Mouse (Mus musculus) MEL (cell line): Measurements from ENCODE around the gene Tgm1. TPM values are rescaled to one million over a fixed set of nuclear protein-coding genes. Genes with fewer than 3 reads are reported as not detected.

ENCODE experiments used
- DNase-seq: peaks from one replicate; pipeline ENCODE4 v3.0.0; 2011; ENCODE audit warnings: low read depth, low spot score
- H3K27ac ChIP-seq: 2 replicates; pipeline ENCODE4 v1.5.1; 2012; ENCODE audit warnings: low read depth, mild to moderate bottlenecking, control low read depth, low read length, moderate library complexity; ENCODE audit not compliant: control insufficient read depth
- H3K27me3 ChIP-seq, 2 experiments: fragments of 150-350 bp in 1 of 2; sonication (generic) in 1 of 2; 2 replicates each; pipeline ENCODE4 v1.6.1; 2012; ENCODE audit warnings: low read length in 2 of 2, mild to moderate bottlenecking in 2 of 2, improper control_type of control experiment in 1 of 2, moderate library complexity in 1 of 2; ENCODE audit not compliant: insufficient read depth in 2 of 2, control insufficient read depth in 1 of 2
- H3K36me3 ChIP-seq, 2 experiments: 2 replicates each; pipeline ENCODE4 v1.6.1; 2012 to 2014; ENCODE audit warnings: low read length in 2 of 2, improper control_type of control experiment in 1 of 2, inconsistent platforms in 1 of 2, mild to moderate bottlenecking in 1 of 2; ENCODE audit not compliant: insufficient read depth in 2 of 2, control insufficient read depth in 1 of 2
- H3K4me1 ChIP-seq, 2 experiments: fragments of 150-350 bp in 1 of 2; sonication (generic) in 1 of 2; 2 replicates each; pipeline ENCODE4 v1.6.1; 2012; ENCODE audit warnings: low read length in 2 of 2, improper control_type of control experiment in 1 of 2, mild to moderate bottlenecking in 1 of 2; ENCODE audit not compliant: insufficient read depth in 2 of 2, control insufficient read depth in 1 of 2
- H3K4me3 ChIP-seq, 2 experiments: fragments of 150-350 bp in 1 of 2; sonication (generic) in 1 of 2; 2 replicates each; pipeline ENCODE4 v1.5.1; 2012; ENCODE audit warnings: low read depth in 2 of 2, low read length in 2 of 2, mild to moderate bottlenecking in 2 of 2, moderate library complexity in 2 of 2, control low read depth in 1 of 2, improper control_type of control experiment in 1 of 2; ENCODE audit not compliant: control insufficient read depth in 1 of 2, insufficient read depth in 1 of 2
- H3K79me2 ChIP-seq: 2 replicates; pipeline ENCODE4 v1.6.1; 2012; ENCODE audit warnings: mild to moderate bottlenecking, low read length, moderate library complexity; ENCODE audit not compliant: control insufficient read depth, poor library complexity, insufficient read depth
- H3K9ac ChIP-seq: 2 replicates; pipeline ENCODE4 v1.6.1; 2012; ENCODE audit warnings: low read depth, mild to moderate bottlenecking, control low read depth, low read length, moderate library complexity; ENCODE audit not compliant: control insufficient read depth, poor library complexity, severe bottlenecking
- H3K9me3 ChIP-seq: fragments of 150-350 bp; sonication (generic); replicated peaks from 2 replicates; pipeline ENCODE4 v1.6.1; 2012; ENCODE audit warnings: mild to moderate bottlenecking, low read length, improper control_type of control experiment, moderate library complexity; ENCODE audit not compliant: insufficient read depth
- CTCF ChIP-seq, 3 experiments: IDR thresholded peaks in 2 of 3; conservative IDR thresholded peaks in 1 of 3; 2 replicates each; pipeline ENCODE4 v1.5.1; 2011 to 2012; ENCODE audit warnings: low read length in 3 of 3, low read depth in 2 of 3, mild to moderate bottlenecking in 2 of 3, improper control_type of control experiment in 1 of 3, inconsistent platforms in 1 of 3, mixed read lengths in 1 of 3, moderate library complexity in 1 of 3; ENCODE audit not compliant: control insufficient read depth in 1 of 3, insufficient read depth in 1 of 3, poor library complexity in 1 of 3, severe bottlenecking in 1 of 3
- E2F4 ChIP-seq: IDR thresholded peaks from 2 replicates; pipeline ENCODE4 v1.6.1; 2011; ENCODE audit warnings: low read depth, low read length, improper control_type of control experiment, borderline replicate concordance
- EP300 ChIP-seq, 2 experiments: IDR thresholded peaks; 2 replicates each; pipeline ENCODE4 v1.6.1; 2011; ENCODE audit warnings: improper control_type of control experiment in 2 of 2, low read length in 2 of 2, low read depth in 1 of 2, mild to moderate bottlenecking in 1 of 2
- ETS1 ChIP-seq: IDR thresholded peaks from 2 replicates; pipeline ENCODE4 v1.6.1; 2012; ENCODE audit warnings: low read depth, mild to moderate bottlenecking, inconsistent platforms, low read length, improper control_type of control experiment, moderate library complexity
- GABPA ChIP-seq: IDR thresholded peaks from 2 replicates; pipeline ENCODE4 v1.6.1; 2012; ENCODE audit warnings: low read depth, mild to moderate bottlenecking, inconsistent platforms, low read length, improper control_type of control experiment, moderate library complexity
- HCFC1 ChIP-seq: IDR thresholded peaks from 2 replicates; pipeline ENCODE4 v1.6.1; 2012; ENCODE audit warnings: low read depth, mild to moderate bottlenecking, inconsistent platforms, low read length, improper control_type of control experiment, moderate library complexity
- JUND ChIP-seq: IDR thresholded peaks from 2 replicates; pipeline ENCODE4 v1.6.1; 2011; ENCODE audit warnings: low read depth, mild to moderate bottlenecking, improper control_type of control experiment, low read length
- KAT2A ChIP-seq: conservative IDR thresholded peaks from 2 replicates; pipeline ENCODE4 v1.6.1; 2012; ENCODE audit warnings: low read depth, low read length, improper control_type of control experiment, inconsistent platforms
- MAFK ChIP-seq: IDR thresholded peaks from 2 replicates; pipeline ENCODE4 v1.6.1; 2011; ENCODE audit warnings: low read depth, mild to moderate bottlenecking, low read length, improper control_type of control experiment, borderline replicate concordance
- MAZ ChIP-seq: IDR thresholded peaks from 2 replicates; pipeline ENCODE4 v1.6.1; 2012; ENCODE audit warnings: low read depth, mild to moderate bottlenecking, inconsistent platforms, low read length, improper control_type of control experiment
- MEF2A ChIP-seq: IDR thresholded peaks from 2 replicates; pipeline ENCODE4 v1.6.1; 2014; ENCODE audit warnings: low read depth, mild to moderate bottlenecking, inconsistent platforms, low read length, improper control_type of control experiment; ENCODE audit not compliant: poor library complexity, insufficient replicate concordance, severe bottlenecking; ENCODE audit errors: extremely low read depth
- MYB ChIP-seq: IDR thresholded peaks from 2 replicates; pipeline ENCODE4 v1.6.1; 2011; ENCODE audit warnings: mild to moderate bottlenecking, low read depth, low read length, improper control_type of control experiment
- POLR2A ChIP-seq, 2 experiments: IDR thresholded peaks; 2 replicates each; pipeline ENCODE4 v1.6.1; 2011 to 2012; ENCODE audit warnings: low read length in 2 of 2, mild to moderate bottlenecking in 2 of 2, control low read depth in 1 of 2, improper control_type of control experiment in 1 of 2, low read depth in 1 of 2, moderate library complexity in 1 of 2; ENCODE audit not compliant: control insufficient read depth in 1 of 2, insufficient read depth in 1 of 2, poor library complexity in 1 of 2
- POLR2AphosphoS5 ChIP-seq: IDR thresholded peaks from 2 replicates; pipeline ENCODE4 v1.6.1; 2012; ENCODE audit warnings: low read depth, borderline replicate concordance, mild to moderate bottlenecking, inconsistent platforms, low read length, moderate library complexity, mixed read lengths
- RAD21 ChIP-seq: IDR thresholded peaks from 2 replicates; pipeline ENCODE4 v1.6.1; 2011; ENCODE audit warnings: mild to moderate bottlenecking, low read depth, low read length, improper control_type of control experiment
- RCOR1 ChIP-seq: IDR thresholded peaks from 2 replicates; pipeline ENCODE4 v1.6.1; 2012; ENCODE audit warnings: low read depth, mild to moderate bottlenecking, inconsistent platforms, low read length, improper control_type of control experiment
- SIN3A ChIP-seq: IDR thresholded peaks from 2 replicates; pipeline ENCODE4 v1.6.1; 2012; ENCODE audit warnings: low read length, improper control_type of control experiment, inconsistent platforms
- SMC3 ChIP-seq: IDR thresholded peaks from 2 replicates; pipeline ENCODE4 v1.6.1; 2011; ENCODE audit warnings: low read depth, low read length, improper control_type of control experiment
- TAL1 ChIP-seq: IDR thresholded peaks from 2 replicates; pipeline ENCODE4 v1.6.1; 2012; ENCODE audit warnings: mild to moderate bottlenecking, inconsistent platforms, low read length, moderate library complexity, mixed read lengths
- TBP ChIP-seq: IDR thresholded peaks from 2 replicates; pipeline ENCODE4 v1.8.0; 2011; ENCODE audit warnings: low read depth, low read length, improper control_type of control experiment
- TCF12 ChIP-seq: IDR thresholded peaks from 2 replicates; pipeline ENCODE4 v1.6.1; 2014; ENCODE audit warnings: low read depth, mild to moderate bottlenecking, inconsistent platforms, low read length, improper control_type of control experiment, moderate library complexity
- UBTF ChIP-seq: IDR thresholded peaks from 2 replicates; pipeline ENCODE4 v1.6.1; 2012; ENCODE audit warnings: low read depth, mild to moderate bottlenecking, inconsistent platforms, low read length, improper control_type of control experiment, moderate library complexity, borderline replicate concordance; ENCODE audit not compliant: insufficient read depth
- ZC3H11A ChIP-seq: IDR thresholded peaks from 2 replicates; pipeline ENCODE4 v1.6.1; 2012; ENCODE audit warnings: low read depth, mild to moderate bottlenecking, inconsistent platforms, low read length, improper control_type of control experiment
- ZKSCAN1 ChIP-seq: IDR thresholded peaks from 2 replicates; pipeline ENCODE4 v1.6.1; 2012; ENCODE audit warnings: low read depth, mild to moderate bottlenecking, inconsistent platforms, low read length, improper control_type of control experiment, moderate library complexity
- ZMIZ1 ChIP-seq: IDR thresholded peaks from 2 replicates; pipeline ENCODE4 v1.6.1; 2012; ENCODE audit warnings: low read depth, mild to moderate bottlenecking, inconsistent platforms, low read length, improper control_type of control experiment, moderate library complexity
- polyA plus RNA-seq, 2 experiments: library from polyadenylated mRNA; stranded (reverse) in 1 of 2; unstranded in 1 of 2; fragments of >175 nt in 1 of 2; fragments of >200 nt in 1 of 2; gene quantifications; 2 replicates each; pipeline versions ENCODE4 v1.2.1 to v1.2.4; 2012; ENCODE audit warnings: low replicate concordance in 2 of 2, low read depth in 1 of 2; ENCODE audit not compliant: insufficient read length in 2 of 2, insufficient read depth in 1 of 2, missing spikeins in 1 of 2
- total RNA-seq: library from RNA; depleted of rRNA; stranded (reverse); fragments of 300-350 nt; gene quantifications from 2 replicates; pipeline ENCODE4 v1.2.3, GENCODE M21; 2012

Tgm1 gene
- total and polyA plus RNA-seq, 3 experiments = 6.2 to 11.4 TPM; not detected in 1

- H3K27me3 ChIP-seq = no peaks in the 10 kb centered on the region
- H3K27ac ChIP-seq = no peak overlapping the region
- peaks cover 0 to 30% of the 10 kb centered on the region in 2 experiments; a peak in 2 of 4 replicates for H3K36me3 ChIP-seq
- H3K4me3 ChIP-seq = no peak overlapping the region
- TF ChIP-seq RAD21 (no peak), ZMIZ1 (no peak), POLR2AphosphoS5 (no peak), TBP (no peak), MAZ (no peak), KAT2A (no peak), RCOR1 (no peak), TCF12 (no peak), ZKSCAN1 (no peak), JUND (no peak), MEF2A (no peak), CTCF (IDR thresholded peaks at IDR 0.05 in 2 of 3, conservative IDR thresholded peaks at IDR 0.05 in 1 of 3; ENCODE audit: control insufficient read depth in 1 of 3, insufficient read depth in 1 of 3, low read depth in 2 of 3, low read length in 3 of 3, poor library complexity in 1 of 3, severe bottlenecking in 1 of 3) (no peak), SMC3 (no peak), EP300 (IDR thresholded peaks at IDR 0.05; ENCODE audit: low read depth in 1 of 2, low read length in 2 of 2) (no peak), ZC3H11A (no peak), GABPA (no peak), TAL1 (no peak), ETS1 (no peak), HCFC1 (no peak)
- no peaks in the 10 kb centered on the region for H3K79me2 ChIP-seq
- H3K9me3 ChIP-seq = no peaks in the 10 kb centered on the region
- H3K9ac ChIP-seq = no peak overlapping the region
- DNase-seq = no peak
- H3K4me1 ChIP-seq = peaks cover 23 to 41% of the 10 kb centered on the region in 2 experiments
These were observed 21.6 kb upstream of the Tgm1 start for GRCm38 (mm10) chr14:55735334-55735733.

DNA sequence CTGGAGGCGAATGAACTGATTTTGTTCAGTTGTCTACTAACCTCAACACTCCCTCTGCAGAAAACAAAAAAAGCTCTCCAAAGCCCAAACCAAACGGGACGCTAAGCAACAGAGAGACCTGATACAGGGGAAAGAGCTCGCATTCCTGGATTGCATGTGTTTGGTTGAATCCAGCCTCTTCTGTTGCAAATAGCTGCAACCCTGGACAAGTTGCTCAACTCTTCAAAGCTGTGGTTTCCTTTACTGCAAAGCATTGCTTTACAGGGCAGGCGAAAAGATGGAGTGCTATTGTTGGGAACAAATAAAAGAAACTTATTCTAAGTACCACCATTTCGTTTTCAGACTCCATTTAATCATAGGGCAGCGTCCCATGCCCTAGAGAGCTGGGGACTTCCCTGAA, 21.1 kb upstream of the Tgm1 start:
- TF ChIP-seq E2F4 (no peak), MEF2A (no peak), SMC3 (no peak), POLR2A (IDR thresholded peaks at IDR 0.05; ENCODE audit: control insufficient read depth in 1 of 2, insufficient read depth in 1 of 2, low read depth in 1 of 2, low read length in 2 of 2, poor library complexity in 1 of 2) (no peak), MYB (no peak), UBTF (no peak), RCOR1 (no peak), JUND (no peak), SIN3A (no peak), MAFK (no peak)
- H3K27me3 ChIP-seq = no peaks in the 10 kb centered on the region
- H3K79me2 ChIP-seq = no peaks in the 10 kb centered on the region
- H3K36me3 ChIP-seq = peaks cover 0 to 31% of the 10 kb centered on the region in 2 experiments; a peak in 2 of 4 replicates
- no peak overlapping the region for H3K4me3 ChIP-seq
- H3K9ac ChIP-seq = no peak overlapping the region
- no peak overlapping the region for H3K27ac ChIP-seq
- DNase-seq = no peak
- peaks cover 25 to 45% of the 10 kb centered on the region in 2 experiments for H3K4me1 ChIP-seq
- H3K9me3 ChIP-seq = no peaks in the 10 kb centered on the region
